Mouse (Mus musculus) lung, postnatal 0 days (tissue): ENCODE data around the gene BC003965.

Source experiments
- CTCF ChIP-seq: IDR thresholded peaks from 2 replicates; pipeline ENCODE4 v1.5.1; 2016; ENCODE audit warnings: antibody characterized with exemption, mild to moderate bottlenecking
- EP300 ChIP-seq: IDR thresholded peaks from 2 replicates; pipeline ENCODE4 v1.6.1; 2016; ENCODE audit warnings: antibody characterized with exemption, mild to moderate bottlenecking, control low read depth

DNA sequence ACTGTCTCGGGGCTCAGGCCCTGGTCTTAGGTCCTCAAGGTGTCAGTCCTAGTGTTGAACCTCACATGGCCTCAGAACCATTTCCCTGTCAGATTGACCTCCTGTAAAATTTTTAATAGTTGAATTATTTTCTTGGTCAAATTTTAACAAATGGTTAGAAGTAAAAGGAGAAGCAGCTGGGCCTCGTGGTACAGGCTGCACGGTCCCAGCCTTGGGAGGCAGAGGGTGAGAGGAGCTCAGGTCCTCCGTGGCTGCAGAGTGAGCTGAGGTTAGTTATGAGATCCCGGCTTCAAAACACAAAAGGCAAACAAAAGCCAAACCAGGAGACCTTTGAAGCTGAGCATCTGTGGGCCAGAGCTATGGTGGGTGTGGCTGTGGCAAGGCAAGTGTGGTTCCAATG, 43.6 kb downstream of the BC003965 start:
- no peak for TF ChIP-seq CTCF
- no peak for TF ChIP-seq EP300
